Mouse (Mus musculus): ENCODE results near the gene Mst1. TPM values are rescaled to one million over a fixed set of nuclear protein-coding genes. Genes with fewer than 3 reads are reported as not detected.

The Mst1 gene
- polyA plus RNA-seq, 1 experiment from 2014 or later, result 0.20 TPM

- TF ChIP-seq CTCF (IDR thresholded peaks at IDR 0.05; ENCODE audit: low read depth), result no peak
- H3K27ac ChIP-seq (ENCODE audit: low read depth), result no peak overlapping the region
Observed at GRCm38 (mm10) chr9:108111101-108111592, 30.9 kb downstream of the Mst1 start.

GRCm38 (mm10) chr9:108111593-108112121 lies 31.4 kb downstream of the Mst1 start:
- 69% methylated on average over 17 of the region's 17 CpGs for WGBS
- H3K9ac ChIP-seq, result peak overlapping the region; percentile 49
- peaks cover 6% of the 10 kb centered on the region; the same call in 1 of the 2 replicates for H3K27me3 ChIP-seq (ENCODE audit: insufficient read depth, low read length)
- peak overlapping the region; percentile 67 for H3K4me2 ChIP-seq
- 0 out of 2 replicates have a peak, but pooled peaks cover 5% of the 10 kb centered on the region for H3K4me1 ChIP-seq (ENCODE audit: insufficient read depth)
- H3K4me3 ChIP-seq (ENCODE audit: low read depth, low read length), result peak overlapping the region; percentile 28
- ATAC-seq (ENCODE audit: insufficient read depth) (no peak; the same call in 1 of the 2 replicates), DNase-seq (no peak)
- H3K27ac ChIP-seq (ENCODE audit: low read depth), result no peak overlapping the region; the same call in 1 of the 2 replicates
- H3K9me3 ChIP-seq (ENCODE audit: low read depth, low read length), result no peaks in the 10 kb centered on the region
- no peak for TF ChIP-seq CTCF (IDR thresholded peaks at IDR 0.05; ENCODE audit: low read depth)
- no peaks in the 10 kb centered on the region for H3K36me3 ChIP-seq (ENCODE audit: insufficient read depth)

More at GRCm38 (mm10) chr9:108111101-108111592, 30.9 kb downstream of the Mst1 start:
- peak; percentile 61 for DNase-seq
- H3K4me3 ChIP-seq (ENCODE audit: low read depth, low read length), result peak overlapping the region; percentile 28
- no peak for ATAC-seq (ENCODE audit: insufficient read depth)
- H3K9me3 ChIP-seq (ENCODE audit: low read depth, low read length), result no peaks in the 10 kb centered on the region
- no peaks in the 10 kb centered on the region for H3K36me3 ChIP-seq (ENCODE audit: insufficient read depth)
- H3K4me2 ChIP-seq, result peak overlapping the region; percentile 67
- peaks cover 6% of the 10 kb centered on the region; the same call in 1 of the 2 replicates for H3K27me3 ChIP-seq (ENCODE audit: insufficient read depth, low read length)
- 7% methylated on average over 22 of the region's 22 CpGs for WGBS
- peak overlapping the region; percentile 49 for H3K9ac ChIP-seq
- 0 out of 2 replicates have a peak, but pooled peaks cover 5% of the 10 kb centered on the region for H3K4me1 ChIP-seq (ENCODE audit: insufficient read depth)

GRCm38 (mm10) chr9:108112719-108113340 lies 32.6 kb downstream of the Mst1 start:
- H3K36me3 ChIP-seq (ENCODE audit: insufficient read depth), result no peaks in the 10 kb centered on the region
- H3K27ac ChIP-seq (ENCODE audit: low read depth), result no peak overlapping the region
- H3K4me3 ChIP-seq (ENCODE audit: low read depth, low read length), result no peak overlapping the region
- DNase-seq (no peak), ATAC-seq (ENCODE audit: insufficient read depth) (no peak)
- H3K4me2 ChIP-seq, result no peak overlapping the region
- H3K9me3 ChIP-seq (ENCODE audit: low read depth, low read length), result no peaks in the 10 kb centered on the region
- 91% methylated on average over 18 of the region's 18 CpGs for WGBS
- no peak overlapping the region for H3K9ac ChIP-seq
- no peak for TF ChIP-seq CTCF (IDR thresholded peaks at IDR 0.05; ENCODE audit: low read depth)
- H3K27me3 ChIP-seq (ENCODE audit: insufficient read depth, low read length), result peaks cover 6% of the 10 kb centered on the region; the same call in 1 of the 2 replicates
- 0 out of 2 replicates have a peak, but pooled peaks cover 5% of the 10 kb centered on the region for H3K4me1 ChIP-seq (ENCODE audit: insufficient read depth)

- WGBS, result 51% methylated on average over 43 of the region's 43 CpGs
- H3K4me1 ChIP-seq (ENCODE audit: insufficient read depth), result peaks cover 10% of the 10 kb centered on the region; the same call in 1 of the 2 replicates
- no peaks in the 10 kb centered on the region for H3K36me3 ChIP-seq (ENCODE audit: insufficient read depth)
- DNase-seq (no peak), ATAC-seq (ENCODE audit: insufficient read depth) (no peak)
- H3K4me2 ChIP-seq, result no peak overlapping the region
- peaks cover 6% of the 10 kb centered on the region; the same call in 1 of the 2 replicates for H3K27me3 ChIP-seq (ENCODE audit: insufficient read depth, low read length)
- H3K27ac ChIP-seq (ENCODE audit: low read depth), result no peak overlapping the region
- no peak overlapping the region for H3K9ac ChIP-seq
- H3K9me3 ChIP-seq (ENCODE audit: low read depth, low read length), result no peaks in the 10 kb centered on the region
- H3K4me3 ChIP-seq (ENCODE audit: low read depth, low read length), result no peak overlapping the region
- no peak for TF ChIP-seq CTCF (IDR thresholded peaks at IDR 0.05; ENCODE audit: low read depth)
Observed at GRCm38 (mm10) chr9:108115290-108116077, 35.2 kb downstream of the Mst1 start.

- H3K9me3 ChIP-seq (ENCODE audit: low read depth, low read length), result no peaks in the 10 kb centered on the region
- TF ChIP-seq CTCF (IDR thresholded peaks at IDR 0.05; ENCODE audit: low read depth), result no peak
- no peak overlapping the region for H3K4me3 ChIP-seq (ENCODE audit: low read depth, low read length)
- H3K27ac ChIP-seq (ENCODE audit: low read depth), result no peak overlapping the region
- ATAC-seq (ENCODE audit: insufficient read depth) (no peak), DNase-seq (no peak)
- H3K27me3 ChIP-seq (ENCODE audit: insufficient read depth, low read length), result peaks cover 6% of the 10 kb centered on the region; the same call in 1 of the 2 replicates
- no peaks in the 10 kb centered on the region for H3K36me3 ChIP-seq (ENCODE audit: insufficient read depth)
- H3K9ac ChIP-seq, result no peak overlapping the region
- no peak overlapping the region for H3K4me2 ChIP-seq
- H3K4me1 ChIP-seq (ENCODE audit: insufficient read depth), result peaks cover 4% of the 10 kb centered on the region; the same call in 1 of the 2 replicates
- WGBS, result 58% methylated on average over 4 of the region's 4 CpGs
Observed at GRCm38 (mm10) chr9:108117143-108117542, 36.9 kb downstream of the Mst1 start.

- peaks cover 4% of the 10 kb centered on the region; the same call in 1 of the 2 replicates for H3K4me1 ChIP-seq (ENCODE audit: insufficient read depth)
- H3K4me3 ChIP-seq (ENCODE audit: low read depth, low read length), result no peak overlapping the region
- H3K9ac ChIP-seq, result no peak overlapping the region
- peak; percentile 49 for DNase-seq
- 0 out of 2 replicates have a peak overlapping the region, but pooled peaks have one; percentile 24 for H3K27ac ChIP-seq (ENCODE audit: low read depth)
- H3K4me2 ChIP-seq, result no peak overlapping the region
- H3K27me3 ChIP-seq (ENCODE audit: insufficient read depth, low read length), result peaks cover 3% of the 10 kb centered on the region; the same call in 1 of the 2 replicates
- TF ChIP-seq CTCF (IDR thresholded peaks at IDR 0.05; ENCODE audit: low read depth), result no peak
- H3K36me3 ChIP-seq (ENCODE audit: insufficient read depth), result no peaks in the 10 kb centered on the region
- H3K9me3 ChIP-seq (ENCODE audit: low read depth, low read length), result no peaks in the 10 kb centered on the region
- 25% methylated on average over 11 of the region's 11 CpGs for WGBS
- ATAC-seq (ENCODE audit: insufficient read depth), result peak; percentile 77
Observed at GRCm38 (mm10) chr9:108119891-108120411, 39.7 kb downstream of the Mst1 start.

All from lung, embryonic 14.5 days (tissue).